Mouse (Mus musculus): ENCODE results near the gene Prc1.

The Prc1 gene

GRCm38 (mm10) chr7:80360435-80360834, 66.2 kb downstream of the Prc1 start:
- in situ Hi-C loops (cut with MboI; ENCODE audit: unreplicated experiment in 2 of 2) = no loop called here

GRCm38 (mm10) chr7:80365759-80366158, 71.5 kb downstream of the Prc1 start:
- in situ Hi-C loops (cut with MboI; ENCODE audit: unreplicated experiment in 2 of 2) = no loop called here

All from v-Abl transformed pro-B cells (cell line).